Mouse (Mus musculus): Measurements from ENCODE around the gene Cd40. TPM values are rescaled to one million over a fixed set of nuclear protein-coding genes. Genes with fewer than 3 reads are reported as not detected.

Gene Cd40
- polyA plus RNA-seq, 1 experiment from 2014 or later: 22.1 TPM

- no peak for DNase-seq
- 71% methylated on average over 14 of the region's 14 CpGs for WGBS
- H3K4me3 ChIP-seq (ENCODE audit: low read depth, low read length): peak overlapping the region; percentile 40
- no peak for ATAC-seq (ENCODE audit: insufficient read depth)
- no peaks in the 10 kb centered on the region for H3K9me3 ChIP-seq (ENCODE audit: low read depth, low read length)
- H3K4me1 ChIP-seq (ENCODE audit: insufficient read depth): peaks cover 9% of the 10 kb centered on the region
- peak overlapping the region; percentile 40 for H3K9ac ChIP-seq
- no peak overlapping the region for H3K27ac ChIP-seq (ENCODE audit: low read depth)
- H3K4me2 ChIP-seq: peak overlapping the region; percentile 66
- no peak for TF ChIP-seq CTCF (IDR thresholded peaks at IDR 0.05; ENCODE audit: low read depth)
- no peaks in the 10 kb centered on the region for H3K27me3 ChIP-seq (ENCODE audit: insufficient read depth, low read length)
- no peaks in the 10 kb centered on the region for H3K36me3 ChIP-seq (ENCODE audit: insufficient read depth)
Observed at GRCm38 (mm10) chr2:165056377-165057085, 1.1 kb downstream of the Cd40 start.

- DNase-seq (peak; percentile 82), ATAC-seq (ENCODE audit: insufficient read depth) (no peak)
- Histone ChIP-seq H3K36me3 (ENCODE audit: insufficient read depth) (no peaks in the 10 kb centered on the region), H3K9ac (no peak overlapping the region), H3K27ac (ENCODE audit: low read depth) (no peak overlapping the region), H3K4me2 (no peak overlapping the region), H3K9me3 (ENCODE audit: low read depth, low read length) (no peaks in the 10 kb centered on the region), H3K4me3 (ENCODE audit: low read depth, low read length) (no peak overlapping the region), H3K4me1 (ENCODE audit: insufficient read depth) (peaks cover 9% of the 10 kb centered on the region), H3K27me3 (ENCODE audit: insufficient read depth, low read length) (no peaks in the 10 kb centered on the region)
- WGBS: 44% methylated on average over 4 of the region's 4 CpGs
- no peak for TF ChIP-seq CTCF (IDR thresholded peaks at IDR 0.05; ENCODE audit: low read depth)
Observed at GRCm38 (mm10) chr2:165059961-165060360, 4.5 kb downstream of the Cd40 start.

GRCm38 (mm10) chr2:165061638-165062433 lies 6.4 kb downstream of the Cd40 start:
- Histone ChIP-seq H3K36me3 (ENCODE audit: insufficient read depth) (no peaks in the 10 kb centered on the region), H3K4me3 (ENCODE audit: low read depth, low read length) (no peak overlapping the region), H3K27ac (ENCODE audit: low read depth) (peak overlapping the region; percentile 76), H3K9me3 (ENCODE audit: low read depth, low read length) (no peaks in the 10 kb centered on the region), H3K27me3 (ENCODE audit: insufficient read depth, low read length) (no peaks in the 10 kb centered on the region), H3K9ac (no peak overlapping the region), H3K4me1 (ENCODE audit: insufficient read depth) (peaks cover 4% of the 10 kb centered on the region), H3K4me2 (0 out of 2 replicates have a peak overlapping the region, but pooled peaks have one; percentile 25)
- no peak for TF ChIP-seq CTCF (IDR thresholded peaks at IDR 0.05; ENCODE audit: low read depth)
- peak; percentile 91 for DNase-seq
- peak; percentile 57 for ATAC-seq (ENCODE audit: insufficient read depth)
- WGBS: 45% methylated on average over 16 of the region's 16 CpGs

- Histone ChIP-seq H3K9ac (no peak overlapping the region), H3K27me3 (ENCODE audit: insufficient read depth, low read length) (no peaks in the 10 kb centered on the region), H3K4me1 (ENCODE audit: insufficient read depth) (peaks cover 3% of the 10 kb centered on the region), H3K9me3 (ENCODE audit: low read depth, low read length) (no peaks in the 10 kb centered on the region), H3K4me3 (ENCODE audit: low read depth, low read length) (no peak overlapping the region), H3K4me2 (no peak overlapping the region), H3K27ac (ENCODE audit: low read depth) (no peak overlapping the region), H3K36me3 (ENCODE audit: insufficient read depth) (no peaks in the 10 kb centered on the region)
- WGBS: 39% methylated on average over 7 of the region's 7 CpGs
- DNase-seq: peak; percentile 51
- no peak for TF ChIP-seq CTCF (IDR thresholded peaks at IDR 0.05; ENCODE audit: low read depth)
- peak; percentile 45 for ATAC-seq (ENCODE audit: insufficient read depth)
Observed at GRCm38 (mm10) chr2:165064489-165064888, 9.1 kb downstream of the Cd40 start.

GRCm38 (mm10) chr2:165068806-165069205 lies 13.4 kb downstream of the Cd40 start:
- no peak for TF ChIP-seq CTCF (IDR thresholded peaks at IDR 0.05; ENCODE audit: low read depth)
- Histone ChIP-seq H3K9me3 (ENCODE audit: low read depth, low read length) (no peaks in the 10 kb centered on the region), H3K36me3 (ENCODE audit: insufficient read depth) (no peaks in the 10 kb centered on the region), H3K27ac (ENCODE audit: low read depth) (no peak overlapping the region), H3K4me1 (ENCODE audit: insufficient read depth) (no peaks in the 10 kb centered on the region; the same call in 1 of the 2 replicates), H3K27me3 (ENCODE audit: insufficient read depth, low read length) (peaks cover 6% of the 10 kb centered on the region), H3K4me3 (ENCODE audit: low read depth, low read length) (no peak overlapping the region), H3K9ac (no peak overlapping the region), H3K4me2 (no peak overlapping the region)
- WGBS: 68% methylated on average over 2 of the region's 2 CpGs
- ATAC-seq (ENCODE audit: insufficient read depth) (no peak), DNase-seq (no peak)

GRCm38 (mm10) chr2:165070096-165070816 lies 14.8 kb downstream of the Cd40 start:
- no peak overlapping the region for H3K27ac ChIP-seq (ENCODE audit: low read depth)
- H3K36me3 ChIP-seq (ENCODE audit: insufficient read depth): no peaks in the 10 kb centered on the region
- peaks cover 16% of the 10 kb centered on the region for H3K27me3 ChIP-seq (ENCODE audit: insufficient read depth, low read length)
- ATAC-seq (ENCODE audit: insufficient read depth) (0 out of 2 replicates have a peak, but pooled peaks have one; percentile 18), DNase-seq (peak; percentile 87)
- 20% methylated on average over 23 of the region's 23 CpGs for WGBS
- H3K4me1 ChIP-seq (ENCODE audit: insufficient read depth): no peaks in the 10 kb centered on the region
- no peaks in the 10 kb centered on the region for H3K9me3 ChIP-seq (ENCODE audit: low read depth, low read length)
- 0 out of 2 replicates have a peak overlapping the region, but pooled peaks have one; percentile 20 for H3K4me2 ChIP-seq
- TF ChIP-seq CTCF (IDR thresholded peaks at IDR 0.05; ENCODE audit: low read depth): peak; percentile 75
- no peak overlapping the region for H3K4me3 ChIP-seq (ENCODE audit: low read depth, low read length)
- no peak overlapping the region for H3K9ac ChIP-seq

Data from lung, embryonic 14.5 days (tissue).